Mouse (Mus musculus) liver, adult 2 months (tissue): Measurements from ENCODE around the gene Ttll11.

Experiments
- CTCF ChIP-seq: fragments of 200-500 bp; IDR thresholded peaks from 2 replicates; pipeline ENCODE4 v1.5.1; 2011; ENCODE audit warnings: low read depth, low read length, control low read depth
- POLR2A ChIP-seq: fragments of 200-500 bp; IDR thresholded peaks from 2 replicates; pipeline ENCODE4 v1.6.1; 2011; ENCODE audit warnings: low read length, control low read depth; ENCODE audit not compliant: insufficient read depth; ENCODE audit errors: extremely low read depth

GRCm38 (mm10) chr2:35712611-35713010 is 267.1 kb downstream of the Ttll11 start:
- no peak for TF ChIP-seq CTCF
- TF ChIP-seq POLR2A, result no peak
